Mouse (Mus musculus) neural tube, embryonic 13.5 days (tissue): Measurements from ENCODE around the gene Prkch. TPM values are rescaled to one million over a fixed set of nuclear protein-coding genes. Genes with fewer than 3 reads are reported as not detected.

Experiments used
- ATAC-seq: fragments of 200-750 bp; cut with Nextera tagmentation; 2 replicates; pipeline ENCODE4 v1.8.0; 2017; ENCODE audit warnings: low read depth, mild to moderate bottlenecking, moderate TSS enrichment, moderate library complexity
- H3K27ac ChIP-seq: fragments of 300-500 bp; sonication (generic); replicated peaks from 2 replicates; pipeline ENCODE4 v1.5.1; 2015; ENCODE audit warnings: moderate library complexity, mild to moderate bottlenecking, inconsistent platforms
- H3K27me3 ChIP-seq: fragments of 300-500 bp; sonication (generic); 2 replicates; pipeline ENCODE4 v1.6.1; 2015; ENCODE audit warnings: mild to moderate bottlenecking, inconsistent platforms
- H3K36me3 ChIP-seq: fragments of 300-500 bp; sonication (generic); 2 replicates; pipeline ENCODE4 v1.6.1; 2015; ENCODE audit warnings: mild to moderate bottlenecking, inconsistent platforms
- H3K4me1 ChIP-seq: fragments of 300-500 bp; sonication (generic); replicated peaks from 2 replicates; pipeline ENCODE4 v1.6.1; 2015; ENCODE audit warnings: inconsistent platforms
- H3K4me2 ChIP-seq: fragments of 300-500 bp; sonication (generic); 2 replicates; pipeline ENCODE4 v1.6.1; 2015; ENCODE audit warnings: inconsistent platforms, mild to moderate bottlenecking, moderate library complexity
- H3K4me3 ChIP-seq: fragments of 300-500 bp; sonication (generic); 2 replicates; pipeline ENCODE4 v1.5.1; 2015; ENCODE audit warnings: mild to moderate bottlenecking, inconsistent platforms
- H3K9ac ChIP-seq: fragments of 300-500 bp; sonication (generic); 2 replicates; pipeline ENCODE4 v1.6.1; 2015; ENCODE audit warnings: moderate library complexity, mild to moderate bottlenecking, inconsistent platforms
- H3K9me3 ChIP-seq: fragments of 300-500 bp; sonication (generic); 2 replicates; pipeline ENCODE4 v1.6.1; 2016; ENCODE audit warnings: inconsistent platforms
- WGBS: fragments of 180-500 bp; shearing (Covaris S2); methylation state at CpG from one replicate; pipeline ENCODE4 v1.1.7; 2015; 5-methylcytosine and 5-hydroxymethylcytosine counted together
- polyA plus RNA-seq: library from polyadenylated mRNA; unstranded; fragments of >200 nt; fragmentation: Nextera tagmentation; extraction: Ambion mirVana; gene quantifications from 2 replicates; pipeline ENCODE4 v1.2.1, GENCODE M21; 2015

Prkch gene
- polyA plus RNA-seq, 1 experiment from 2014 or later = 9.6 TPM

DNA sequence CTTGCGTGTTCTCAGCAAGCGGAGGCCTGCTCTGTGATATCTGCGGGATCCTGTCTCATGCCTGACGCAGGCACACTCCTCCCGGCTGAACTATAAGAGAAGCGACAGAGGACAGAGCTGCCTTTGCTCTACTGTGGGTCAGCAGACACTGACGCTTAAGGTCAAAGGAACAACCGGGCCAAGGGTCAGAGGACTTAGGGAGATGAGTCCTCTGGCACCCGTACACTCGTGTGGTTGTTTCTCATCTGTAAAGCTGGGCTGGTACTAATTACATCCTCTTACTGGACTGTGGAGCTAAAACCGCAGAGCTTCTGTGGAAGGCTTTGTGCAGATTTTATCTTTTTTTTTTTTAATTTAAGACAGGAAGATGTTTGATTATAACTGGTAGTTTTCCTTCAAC, 46.0 kb downstream of the Prkch start:
- H3K4me1 ChIP-seq = no peaks in the 10 kb centered on the region; the same call in 1 of the 2 replicates
- no peak overlapping the region for H3K27ac ChIP-seq
- WGBS = 88% methylated on average over 11 of the region's 11 CpGs
- no peak for ATAC-seq
- no peak overlapping the region for H3K4me3 ChIP-seq
- no peaks in the 10 kb centered on the region for H3K36me3 ChIP-seq
- H3K27me3 ChIP-seq = no peaks in the 10 kb centered on the region
- H3K4me2 ChIP-seq = no peak overlapping the region
- H3K9ac ChIP-seq = no peak overlapping the region
- no peaks in the 10 kb centered on the region for H3K9me3 ChIP-seq

DNA sequence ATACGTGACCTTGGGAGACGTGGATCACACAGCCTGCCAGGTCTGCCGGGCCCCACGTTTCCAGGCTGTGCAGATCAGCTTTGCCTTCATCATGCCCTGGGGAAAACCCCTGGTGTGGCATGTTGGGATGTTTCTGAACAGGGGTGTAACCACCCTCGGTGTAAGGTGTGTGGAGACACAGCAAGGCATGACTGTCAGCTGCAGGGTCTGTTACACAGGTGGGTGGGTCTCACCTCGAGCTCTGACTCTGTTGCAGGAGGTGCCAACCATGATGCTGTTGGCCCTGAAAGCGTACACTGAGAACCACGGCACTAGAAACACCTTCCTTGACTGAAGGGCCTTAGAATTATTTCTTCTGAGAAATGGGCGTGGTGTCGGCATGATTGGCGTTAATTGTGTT, 46.6 kb downstream of the Prkch start:
- no peaks in the 10 kb centered on the region for H3K9me3 ChIP-seq
- H3K27me3 ChIP-seq = no peaks in the 10 kb centered on the region
- no peaks in the 10 kb centered on the region; the same call in 1 of the 2 replicates for H3K4me1 ChIP-seq
- no peak overlapping the region for H3K4me3 ChIP-seq
- H3K4me2 ChIP-seq = no peak overlapping the region
- H3K9ac ChIP-seq = no peak overlapping the region
- no peaks in the 10 kb centered on the region for H3K36me3 ChIP-seq
- no peak for ATAC-seq
- no peak overlapping the region for H3K27ac ChIP-seq
- 86% methylated on average over 11 of the region's 11 CpGs for WGBS

DNA sequence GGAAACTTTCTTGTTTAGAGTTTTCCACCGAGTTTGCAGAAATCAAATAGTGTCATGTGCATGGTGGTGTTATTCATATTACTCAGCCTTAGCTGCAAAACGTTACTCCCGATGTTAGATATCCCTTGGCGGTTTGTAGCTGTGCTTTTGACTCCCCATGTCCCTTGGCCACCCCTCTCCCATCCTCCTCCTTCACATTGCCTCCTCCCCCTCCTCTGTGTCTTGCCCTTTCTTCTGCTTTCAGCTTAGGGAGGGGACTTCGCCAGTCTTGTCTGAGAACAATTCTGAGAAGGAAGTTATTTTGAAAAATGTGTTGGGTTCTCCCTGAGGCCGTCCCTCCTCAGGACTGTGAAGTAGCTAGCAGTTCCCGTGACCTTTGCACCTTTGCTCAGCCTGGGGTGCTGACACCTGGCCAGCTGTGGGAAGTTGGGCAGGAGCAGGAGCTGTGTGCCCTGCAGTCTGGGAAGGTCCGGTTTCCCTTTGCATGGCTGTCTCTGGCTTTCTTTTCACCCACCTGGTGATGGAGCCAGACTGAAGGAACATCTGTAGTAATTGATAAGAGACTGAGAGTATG, 48.2 kb downstream of the Prkch start:
- H3K36me3 ChIP-seq = no peaks in the 10 kb centered on the region
- H3K9me3 ChIP-seq = no peaks in the 10 kb centered on the region
- WGBS = 35% methylated on average over 8 of the region's 8 CpGs
- no peak for ATAC-seq
- H3K27ac ChIP-seq = no peak overlapping the region
- H3K4me1 ChIP-seq = no peaks in the 10 kb centered on the region; the same call in 1 of the 2 replicates
- no peak overlapping the region for H3K9ac ChIP-seq
- no peaks in the 10 kb centered on the region for H3K27me3 ChIP-seq
- H3K4me3 ChIP-seq = no peak overlapping the region
- no peak overlapping the region for H3K4me2 ChIP-seq

DNA sequence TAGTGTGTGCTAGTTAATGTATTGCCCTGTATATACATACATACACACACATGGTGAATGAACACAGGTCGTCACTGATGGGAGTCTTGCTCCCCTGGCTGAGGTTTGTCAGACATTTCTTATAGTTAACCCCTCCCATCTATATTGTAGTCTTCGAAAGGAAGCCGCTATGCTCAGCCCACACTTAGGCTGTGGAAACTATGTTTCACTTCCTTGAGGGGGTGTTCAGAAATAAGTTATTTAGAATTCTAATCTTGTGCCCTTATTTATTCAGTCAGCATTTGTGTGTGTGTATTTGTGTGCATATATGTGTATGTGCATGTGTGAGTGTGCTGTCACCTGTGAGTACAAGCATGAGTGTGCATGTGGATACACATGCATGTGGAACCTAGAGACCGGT, 49.1 kb downstream of the Prkch start:
- Histone ChIP-seq H3K4me1 (no peaks in the 10 kb centered on the region; the same call in 1 of the 2 replicates), H3K36me3 (no peaks in the 10 kb centered on the region), H3K27ac (no peak overlapping the region), H3K9ac (no peak overlapping the region), H3K9me3 (no peaks in the 10 kb centered on the region), H3K4me3 (no peak overlapping the region), H3K27me3 (no peaks in the 10 kb centered on the region), H3K4me2 (no peak overlapping the region)
- ATAC-seq = no peak
- WGBS = 86% methylated on average over 4 of the region's 4 CpGs

DNA sequence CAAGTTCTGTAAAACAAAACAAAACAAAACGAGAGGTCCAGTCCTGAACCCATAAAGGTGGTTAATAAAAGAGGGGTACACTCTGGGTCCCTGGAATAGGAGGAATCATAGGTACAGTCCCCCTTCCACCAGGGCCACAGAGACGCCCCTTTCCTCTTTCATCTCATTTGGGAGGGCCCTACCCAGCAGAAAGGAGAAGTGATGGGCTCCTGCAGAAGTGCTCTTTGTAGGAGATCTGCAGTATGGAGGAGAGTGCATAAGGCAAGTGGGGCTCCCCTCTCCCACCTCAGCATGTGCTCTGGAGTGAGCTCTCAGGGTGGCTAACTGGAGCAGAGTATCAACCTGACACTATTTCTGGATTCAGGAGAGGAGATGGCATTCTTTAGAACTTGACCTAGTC, 55.0 kb downstream of the Prkch start:
- Histone ChIP-seq H3K4me1 (no peaks in the 10 kb centered on the region), H3K4me2 (no peak overlapping the region), H3K27me3 (no peaks in the 10 kb centered on the region), H3K9ac (no peak overlapping the region), H3K27ac (no peak overlapping the region), H3K36me3 (no peaks in the 10 kb centered on the region), H3K9me3 (no peaks in the 10 kb centered on the region), H3K4me3 (no peak overlapping the region)
- no peak for ATAC-seq
- 61% methylated on average over 2 of the region's 2 CpGs for WGBS

DNA sequence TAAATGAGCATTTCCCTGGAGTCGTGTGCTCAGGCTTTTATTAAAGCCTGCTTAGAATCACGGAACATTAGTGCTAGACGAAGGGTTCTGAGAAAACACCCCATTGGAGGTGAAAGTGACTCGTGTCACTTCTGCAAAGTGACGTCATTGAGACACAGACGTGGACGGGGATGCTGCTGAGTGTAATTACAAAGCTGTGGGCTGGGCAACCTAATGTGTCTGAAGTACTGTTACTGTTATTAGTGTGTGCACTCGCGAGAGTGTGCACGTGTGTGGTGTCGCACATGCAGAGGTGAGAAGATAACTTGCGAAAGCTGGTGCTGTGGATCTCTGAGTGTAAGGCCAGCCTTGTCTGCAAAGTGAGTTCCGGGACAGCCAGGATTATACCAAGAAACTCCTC, 56.6 kb downstream of the Prkch start:
- no peak overlapping the region for H3K4me2 ChIP-seq
- no peaks in the 10 kb centered on the region for H3K9me3 ChIP-seq
- H3K27ac ChIP-seq = no peak overlapping the region
- H3K4me1 ChIP-seq = no peaks in the 10 kb centered on the region
- H3K36me3 ChIP-seq = no peaks in the 10 kb centered on the region
- no peak overlapping the region for H3K9ac ChIP-seq
- WGBS = 75% methylated on average over 13 of the region's 13 CpGs
- H3K4me3 ChIP-seq = no peak overlapping the region
- no peaks in the 10 kb centered on the region for H3K27me3 ChIP-seq
- ATAC-seq = no peak

DNA sequence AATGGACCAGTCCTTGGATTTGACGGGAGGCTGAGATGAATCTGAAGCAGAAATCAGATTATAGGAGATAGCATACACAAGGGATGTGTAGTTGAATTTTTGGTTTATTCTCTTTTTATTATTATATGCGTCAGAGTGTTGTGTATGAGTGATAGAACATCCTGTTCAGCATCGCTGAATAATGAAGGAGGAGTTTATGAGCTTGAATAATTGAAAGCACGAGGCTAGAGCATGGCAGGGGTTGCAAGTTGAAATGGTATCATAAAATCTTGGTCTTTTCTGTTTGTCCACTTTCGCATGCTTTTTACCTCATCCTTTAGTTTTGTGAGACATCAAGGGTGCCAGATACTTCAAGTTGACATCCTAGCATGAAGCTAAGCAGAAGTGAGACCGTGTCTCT, 60.6 kb downstream of the Prkch start:
- ATAC-seq = no peak
- Histone ChIP-seq H3K4me3 (no peak overlapping the region), H3K4me2 (no peak overlapping the region), H3K9ac (no peak overlapping the region), H3K27ac (no peak overlapping the region), H3K36me3 (no peaks in the 10 kb centered on the region), H3K4me1 (no peaks in the 10 kb centered on the region), H3K27me3 (no peaks in the 10 kb centered on the region), H3K9me3 (no peaks in the 10 kb centered on the region)
- WGBS = 85% methylated on average over 6 of the region's 6 CpGs

DNA sequence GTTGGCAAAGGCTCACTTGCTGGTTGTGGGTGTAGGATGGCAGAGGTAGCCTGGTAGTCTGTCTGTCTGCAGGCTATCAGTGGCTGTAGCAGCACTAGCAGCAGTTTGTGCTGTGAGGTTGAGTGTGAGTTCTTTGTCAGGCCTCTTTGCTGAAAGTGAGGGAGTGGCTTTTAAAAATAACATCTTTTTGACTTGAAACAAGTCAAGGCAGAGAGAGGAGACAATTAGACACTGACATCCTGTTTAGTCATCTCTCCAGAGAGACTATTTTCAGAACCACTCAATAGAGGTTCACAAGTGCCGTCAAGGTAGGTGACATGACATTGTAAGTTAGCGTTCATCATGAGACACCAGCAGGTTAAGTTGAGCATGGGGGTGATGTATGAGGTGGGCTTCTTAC, 63.1 kb downstream of the Prkch start:
- no peak for ATAC-seq
- Histone ChIP-seq H3K36me3 (no peaks in the 10 kb centered on the region), H3K4me2 (no peak overlapping the region), H3K27ac (no peak overlapping the region), H3K9ac (no peak overlapping the region), H3K4me1 (no peaks in the 10 kb centered on the region), H3K9me3 (no peaks in the 10 kb centered on the region), H3K27me3 (no peaks in the 10 kb centered on the region), H3K4me3 (no peak overlapping the region)
- 87% methylated on average over 2 of the region's 2 CpGs for whole genome bisulfite sequencing

DNA sequence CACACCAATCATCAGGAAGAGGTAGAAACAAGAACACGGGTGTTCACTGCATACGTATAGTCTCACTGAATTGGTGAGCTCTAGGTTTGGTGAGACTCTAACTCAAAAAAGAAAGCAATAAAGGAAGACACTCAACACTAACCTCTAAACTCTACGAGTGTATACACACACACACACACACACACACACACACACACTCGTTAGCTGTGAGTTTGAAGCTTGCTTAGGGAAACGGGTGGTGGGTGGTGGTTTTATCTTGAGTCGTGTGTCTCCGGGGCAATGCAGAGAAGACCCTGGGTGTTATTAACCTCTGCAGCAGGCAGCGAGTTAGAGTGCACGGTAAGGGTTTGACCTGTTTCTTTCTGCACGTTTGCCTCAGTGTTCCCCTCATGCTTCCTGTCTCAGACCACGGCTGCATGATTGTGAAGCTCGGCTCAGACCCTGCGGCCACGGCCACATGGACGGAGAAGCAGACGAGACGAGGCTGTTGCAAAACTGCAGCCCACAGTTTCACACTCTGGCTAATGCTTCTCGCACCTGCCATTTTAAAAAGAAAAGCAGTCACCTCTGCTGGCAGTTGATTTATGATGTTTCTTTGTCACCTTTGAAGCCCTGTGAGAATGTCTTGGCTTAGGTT, 72.1 kb downstream of the Prkch start:
- Histone ChIP-seq H3K27me3 (no peaks in the 10 kb centered on the region), H3K4me3 (no peak overlapping the region), H3K9me3 (no peaks in the 10 kb centered on the region), H3K27ac (no peak overlapping the region), H3K9ac (no peak overlapping the region), H3K36me3 (no peaks in the 10 kb centered on the region), H3K4me1 (no peaks in the 10 kb centered on the region), H3K4me2 (no peak overlapping the region)
- no peak for ATAC-seq
- WGBS = 61% methylated on average over 18 of the region's 18 CpGs

DNA sequence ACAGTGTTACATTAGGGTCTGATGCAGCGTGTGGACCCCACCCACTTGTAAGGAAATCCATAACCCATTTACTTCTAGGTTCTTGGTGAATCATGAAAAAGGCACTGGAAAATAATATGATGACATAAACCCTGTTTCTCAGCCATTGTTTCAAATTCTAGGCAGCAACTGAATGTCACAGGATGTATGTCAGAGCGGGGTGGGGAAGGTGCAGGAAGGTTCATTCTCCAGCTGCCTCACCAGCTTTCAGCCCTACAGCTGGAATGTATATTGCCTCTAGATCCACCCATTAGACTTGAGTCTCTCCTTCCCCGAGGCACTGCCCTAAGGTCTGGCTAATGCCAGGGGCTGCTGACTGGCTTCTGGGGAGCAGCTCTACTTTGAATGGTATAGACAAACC, 78.8 kb downstream of the Prkch start:
- H3K4me3 ChIP-seq = no peak overlapping the region
- H3K36me3 ChIP-seq = no peaks in the 10 kb centered on the region
- no peak overlapping the region for H3K9ac ChIP-seq
- no peaks in the 10 kb centered on the region for H3K4me1 ChIP-seq
- no peaks in the 10 kb centered on the region for H3K9me3 ChIP-seq
- no peak overlapping the region for H3K27ac ChIP-seq
- no peak overlapping the region for H3K4me2 ChIP-seq
- no peak for ATAC-seq
- WGBS = 62% methylated on average over 3 of the region's 3 CpGs
- H3K27me3 ChIP-seq = no peaks in the 10 kb centered on the region

DNA sequence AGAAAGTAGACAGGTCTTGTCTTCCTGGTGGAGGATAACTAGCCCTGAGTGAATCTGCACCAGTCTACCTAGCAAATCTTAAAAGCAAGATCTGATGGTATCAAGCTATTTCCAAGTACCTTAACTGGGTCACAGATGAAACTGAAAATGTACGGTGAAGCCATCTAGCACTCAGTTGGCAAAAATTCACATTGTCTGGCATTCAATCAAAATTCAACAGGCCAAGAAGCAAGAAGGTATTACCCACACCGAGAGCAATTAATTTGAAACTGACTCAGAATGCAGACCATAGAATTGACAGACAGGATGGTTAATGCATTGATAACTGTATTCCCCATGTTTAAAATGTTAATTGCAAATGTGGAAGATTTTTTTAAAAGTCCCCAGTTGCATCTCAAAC, 82.1 kb downstream of the Prkch start:
- WGBS = 85% methylated on average over 2 of the region's 2 CpGs
- no peak for ATAC-seq
- no peak overlapping the region for H3K9ac ChIP-seq
- H3K27ac ChIP-seq = no peak overlapping the region
- no peaks in the 10 kb centered on the region for H3K36me3 ChIP-seq
- H3K4me3 ChIP-seq = no peak overlapping the region
- no peaks in the 10 kb centered on the region for H3K9me3 ChIP-seq
- no peak overlapping the region for H3K4me2 ChIP-seq
- H3K27me3 ChIP-seq = no peaks in the 10 kb centered on the region
- H3K4me1 ChIP-seq = peaks cover 15% of the 10 kb centered on the region

DNA sequence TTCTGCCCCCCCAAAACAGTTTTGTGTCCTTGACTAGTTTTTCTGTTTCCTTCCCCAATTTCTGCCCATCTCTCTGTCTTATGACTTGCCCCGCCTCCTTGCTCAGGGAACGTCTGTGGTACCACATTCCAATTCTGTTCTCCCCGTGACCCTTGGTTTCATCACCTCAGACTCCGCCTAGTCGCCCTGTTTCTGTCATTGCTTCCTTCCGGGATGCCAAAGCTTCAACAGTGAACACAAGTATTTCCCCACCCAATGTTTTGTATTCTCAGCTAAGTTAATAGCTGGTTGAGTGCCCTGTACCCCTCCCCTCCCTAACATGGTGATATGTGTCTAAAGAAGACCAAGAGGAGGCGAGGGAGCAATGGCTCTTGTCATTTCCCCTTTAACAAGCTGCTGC, 83.0 kb downstream of the Prkch start:
- H3K4me2 ChIP-seq = no peak overlapping the region

DNA sequence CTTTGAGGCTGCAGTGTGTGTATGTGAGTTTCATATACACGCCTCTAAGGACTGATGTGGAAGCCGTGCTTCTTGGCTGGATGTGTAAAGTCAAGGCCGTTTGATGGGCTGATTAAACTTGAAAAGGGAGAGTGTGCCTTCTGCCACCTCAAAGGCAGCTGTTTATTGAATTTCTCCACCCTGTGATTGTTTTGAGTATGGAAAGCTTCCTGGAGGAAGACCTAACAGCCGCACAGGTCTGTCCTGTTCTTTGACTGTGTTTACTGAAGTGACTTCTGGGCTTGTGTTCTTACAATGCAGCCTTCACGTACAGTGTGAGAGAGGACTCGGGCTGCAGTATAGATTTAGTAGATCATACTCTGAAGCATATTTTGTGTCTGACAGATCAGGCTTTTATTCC, 86.1 kb downstream of the Prkch start:
- Histone ChIP-seq H3K4me2 (no peak overlapping the region), H3K27me3 (no peaks in the 10 kb centered on the region), H3K36me3 (no peaks in the 10 kb centered on the region), H3K9me3 (no peaks in the 10 kb centered on the region), H3K4me3 (no peak overlapping the region), H3K27ac (peak overlapping the region; percentile 52; the same call in 1 of the 2 replicates), H3K9ac (no peak overlapping the region), H3K4me1 (peaks cover 42% of the 10 kb centered on the region)
- no peak for ATAC-seq
- WGBS = 76% methylated on average over 6 of the region's 6 CpGs

More for the DNA sequence above, 83.0 kb downstream of the Prkch start:
- Histone ChIP-seq H3K9me3 (no peaks in the 10 kb centered on the region), H3K4me1 (peaks cover 24% of the 10 kb centered on the region), H3K36me3 (no peaks in the 10 kb centered on the region), H3K27me3 (no peaks in the 10 kb centered on the region), H3K9ac (no peak overlapping the region), H3K27ac (no peak overlapping the region), H3K4me3 (no peak overlapping the region)
- no peak for ATAC-seq
- WGBS = 84% methylated on average over 7 of the region's 7 CpGs
